Mouse (Mus musculus): Measurements from ENCODE around the gene Rsrc1. TPM values are rescaled to one million over a fixed set of nuclear protein-coding genes. Genes with fewer than 3 reads are reported as not detected.
"Not testable (repeated sequence)": the region's sequence is repeated elsewhere in the genome, so short reads cannot be mapped to it uniquely, and the experiment has no call there.

Rsrc1 gene
- polyA plus RNA-seq, 1 experiment = 24.0 TPM

DNA sequence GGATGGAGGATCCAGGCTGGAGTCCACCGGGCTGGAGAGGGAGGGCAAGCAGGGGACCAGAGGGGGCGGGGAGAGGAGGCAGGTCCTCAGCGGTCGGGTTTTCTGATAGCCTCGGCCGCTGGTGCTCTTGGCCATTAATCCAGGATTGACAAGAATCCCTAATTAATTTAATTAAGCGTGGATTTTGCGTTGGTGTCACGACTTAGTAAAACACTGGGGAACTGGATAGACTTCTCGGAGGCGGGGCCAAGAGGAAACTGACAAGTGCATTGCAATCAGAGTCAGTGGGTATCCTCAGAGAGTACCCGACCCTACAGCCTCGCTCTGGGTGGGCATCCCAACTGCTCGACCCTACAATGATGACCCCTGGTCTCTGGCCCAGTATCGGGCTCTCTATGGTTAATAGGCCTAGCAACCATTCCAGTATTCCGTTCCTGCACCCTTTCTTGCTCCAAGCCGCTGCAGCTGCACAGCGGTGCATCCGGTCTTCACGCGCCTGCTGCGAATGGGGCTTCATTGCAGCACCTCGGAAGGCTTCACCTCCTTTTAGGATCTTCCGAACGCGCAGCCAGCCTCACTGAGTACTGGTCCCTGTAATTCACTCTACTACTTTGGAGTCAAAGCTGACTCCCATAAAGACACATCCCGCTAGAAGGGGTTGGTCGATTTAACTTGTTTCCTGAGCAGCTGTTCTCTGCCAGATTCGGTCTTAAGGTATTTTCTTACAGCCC, 1.2 kb downstream of the Rsrc1 start:
- no peak for DNase-seq (ENCODE audit: extremely low spot score in 1 of 2, low spot score in 1 of 2)

DNA sequence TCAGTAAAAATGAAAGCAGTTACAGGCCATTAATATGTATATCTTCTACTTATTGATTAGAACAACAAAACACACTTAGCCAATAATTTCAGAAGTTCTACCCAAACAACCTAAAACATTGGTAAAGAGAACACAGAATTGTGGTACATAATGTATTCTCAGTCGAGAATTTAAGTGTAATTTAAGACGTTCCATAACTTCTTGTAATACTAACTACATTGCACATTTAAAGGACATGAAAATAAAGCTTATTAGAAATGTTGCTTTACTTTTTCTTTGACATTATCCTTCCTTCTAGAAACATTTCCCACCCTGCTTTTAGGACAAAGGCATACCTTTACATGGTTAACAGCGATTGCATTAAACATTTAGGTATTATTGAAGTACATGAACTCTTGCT, 2.3 kb downstream of the Rsrc1 start:
- no peak for DNase-seq (ENCODE audit: extremely low spot score in 1 of 2, low spot score in 1 of 2)

DNA sequence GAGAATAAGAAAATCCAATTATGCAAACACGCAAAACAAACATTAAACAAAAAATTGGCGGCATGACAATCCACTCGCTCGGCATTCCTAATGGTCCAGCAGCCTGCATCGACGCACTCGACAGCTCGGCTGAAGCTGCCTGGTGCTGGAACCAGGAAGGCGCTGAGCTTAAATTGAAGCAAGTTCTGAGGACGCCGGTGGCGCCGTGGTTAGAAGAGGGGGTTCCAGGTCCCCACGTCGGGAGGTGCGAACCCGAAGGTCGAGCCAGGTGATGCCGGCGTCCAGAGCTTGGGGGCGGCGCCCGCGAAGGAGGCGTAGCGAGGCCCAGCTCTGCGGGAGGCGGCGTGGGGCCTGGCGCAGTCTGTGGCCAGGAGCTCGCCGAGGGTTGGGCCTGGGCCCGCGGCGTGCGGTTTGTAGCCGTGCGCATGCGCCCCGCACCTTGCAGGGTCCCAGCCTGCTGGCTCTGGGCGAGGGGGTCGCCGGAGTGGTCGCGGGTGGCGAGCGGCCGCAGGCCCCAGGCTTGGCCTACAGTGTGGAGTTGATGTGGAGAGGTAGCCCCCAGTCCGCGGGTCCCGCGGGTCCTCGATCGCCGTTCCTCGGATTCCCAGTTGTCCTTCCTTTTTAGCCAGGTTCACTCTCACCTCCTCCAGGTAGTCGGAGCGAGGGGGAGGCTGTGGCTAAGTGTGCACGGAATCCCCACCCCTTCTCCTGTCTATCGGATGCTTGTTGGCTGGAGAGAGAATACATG, 4.5 kb downstream of the Rsrc1 start:
- peak; percentile 53 to 75 for DNase-seq (ENCODE audit: extremely low spot score in 1 of 2, low spot score in 1 of 2)

- no peak for DNase-seq (ENCODE audit: extremely low spot score in 1 of 2, low spot score in 1 of 2)
Measured at GRCm38 (mm10) chr3:66986287-66986560, 5.0 kb downstream of the Rsrc1 start.

DNA sequence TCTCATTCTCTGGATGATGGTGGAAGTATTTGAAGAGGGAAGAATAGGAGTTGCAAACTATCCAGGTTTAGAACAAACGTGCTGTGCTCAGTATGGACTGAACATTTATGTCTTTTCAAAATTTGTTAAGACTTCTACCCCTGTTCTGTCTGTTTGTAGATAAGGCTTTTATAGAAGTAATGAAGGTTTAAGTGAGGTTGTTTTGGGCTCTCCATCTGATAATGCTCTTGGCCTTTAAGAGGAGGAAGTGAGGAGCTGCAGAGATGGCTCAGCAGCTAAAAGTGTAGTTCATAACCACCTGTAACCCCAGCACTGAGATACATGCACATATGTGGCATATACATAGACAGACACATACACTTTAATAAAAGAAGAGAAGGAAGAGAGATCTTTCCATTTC, 15.6 kb downstream of the Rsrc1 start:
- DNase-seq (ENCODE audit: extremely low spot score in 1 of 2, low spot score in 1 of 2) = no peak

DNA sequence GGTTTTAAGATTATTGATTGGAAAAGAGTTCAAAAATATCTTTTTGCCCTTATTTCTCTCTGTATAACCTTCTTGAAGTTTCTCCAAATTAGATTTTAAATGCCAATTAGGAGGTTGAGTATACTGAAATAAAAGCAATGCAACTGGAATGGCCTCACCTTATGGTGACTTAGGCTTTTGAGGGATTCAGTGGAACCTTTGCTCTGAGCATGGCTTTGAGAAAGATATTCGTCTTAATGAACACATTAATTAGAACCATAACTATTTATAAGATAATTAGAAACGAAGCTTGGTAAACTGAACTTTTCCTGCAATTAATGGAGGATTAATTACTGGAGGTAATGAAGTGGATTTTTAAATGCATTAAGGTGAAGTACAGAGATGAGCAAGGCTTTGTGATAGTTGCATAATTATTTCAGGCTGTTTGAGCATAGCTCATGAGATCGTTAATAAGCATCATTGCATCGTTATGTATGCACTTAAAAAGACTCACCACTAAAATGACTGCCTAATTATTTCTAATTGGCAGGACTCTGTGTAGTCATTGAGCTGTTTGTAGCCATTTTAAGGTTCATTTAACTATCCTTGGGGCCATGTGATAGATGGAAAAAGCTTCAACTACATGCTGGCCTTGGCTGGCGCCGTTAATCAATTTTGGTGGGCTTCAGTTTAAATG, 55.3 kb downstream of the Rsrc1 start:
- no peak for DNase-seq (ENCODE audit: extremely low spot score in 1 of 2, low spot score in 1 of 2)

DNA sequence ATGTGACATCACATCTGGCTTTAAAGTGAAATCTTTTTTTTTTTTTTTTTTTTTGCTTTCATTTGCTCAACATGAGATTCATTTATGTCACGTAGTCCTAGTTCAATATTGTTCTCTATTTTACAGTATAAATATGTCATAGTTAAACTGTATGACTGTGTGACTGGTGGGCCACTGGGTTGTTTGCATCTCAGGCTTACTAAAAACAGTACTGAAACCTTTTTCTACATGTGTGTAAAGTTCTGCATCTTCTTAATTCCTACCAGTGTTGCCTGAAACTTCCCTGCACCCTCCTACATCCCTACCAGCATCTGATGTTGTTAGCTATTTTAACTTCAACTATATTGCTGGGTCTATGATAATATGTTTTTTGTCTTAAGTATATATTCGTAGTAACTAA, 78.6 kb downstream of the Rsrc1 start:
- no peak for DNase-seq (ENCODE audit: extremely low spot score in 1 of 2, low spot score in 1 of 2)

DNA sequence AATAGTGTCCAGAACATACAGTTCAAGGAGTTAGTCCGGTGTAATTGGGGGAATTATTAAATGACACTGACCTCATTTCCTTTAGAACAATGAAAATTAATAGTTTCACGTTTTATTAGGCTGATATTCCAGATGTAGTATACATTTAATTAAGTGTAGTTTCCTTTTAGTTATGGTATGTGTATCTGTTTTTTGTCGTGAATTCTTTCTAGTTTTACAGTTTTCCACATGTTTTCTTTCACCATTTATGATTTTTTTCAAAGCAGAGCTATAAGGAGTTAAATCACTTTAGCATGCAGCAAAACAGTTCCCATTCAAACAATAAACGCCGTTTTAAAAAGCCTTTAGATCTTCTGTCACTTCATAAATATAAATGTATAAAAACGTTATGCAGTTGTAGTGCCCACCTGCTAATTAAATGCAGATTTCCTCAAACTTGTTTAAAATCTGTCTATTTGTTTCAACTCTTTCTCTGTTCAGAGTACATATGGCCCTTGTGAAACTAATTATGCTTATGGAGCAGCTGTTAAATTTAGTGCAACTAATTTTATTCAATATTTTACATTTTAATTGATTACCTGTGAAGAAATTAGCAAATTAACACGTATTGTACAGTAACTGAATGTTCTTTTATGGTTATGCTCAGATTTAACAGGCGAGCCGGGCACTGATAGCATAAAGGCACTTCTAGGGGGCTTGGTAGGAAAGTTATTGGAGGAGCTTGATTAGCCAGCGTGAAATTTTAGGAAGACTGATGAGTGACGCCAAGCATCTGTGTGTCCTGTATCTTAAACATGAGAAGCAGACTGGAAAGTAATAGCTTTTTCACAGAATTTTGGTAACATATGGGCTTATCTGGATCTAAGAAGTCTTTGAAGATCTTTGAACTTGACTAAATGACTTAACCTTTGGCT, 89.6 kb downstream of the Rsrc1 start:
- no peak for DNase-seq (ENCODE audit: extremely low spot score in 1 of 2, low spot score in 1 of 2)

DNA sequence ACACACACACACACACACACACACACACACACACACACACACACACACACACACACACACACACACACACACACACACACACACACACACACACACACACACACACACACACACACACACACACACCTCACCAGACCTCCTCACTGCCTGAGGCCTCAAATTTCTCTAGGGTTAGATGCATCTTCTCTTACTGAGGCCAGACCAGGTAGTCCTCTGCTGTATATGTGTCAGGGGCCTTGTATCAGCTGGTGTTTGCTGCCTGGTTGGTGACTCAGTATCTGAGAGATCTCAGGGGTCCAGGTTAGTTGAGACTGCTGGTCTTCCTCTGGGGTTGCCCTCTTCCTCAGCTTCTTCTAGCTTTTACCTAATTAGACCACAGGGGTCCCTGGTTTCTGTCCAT, 92.5 kb downstream of the Rsrc1 start:
- DNase-seq (ENCODE audit: extremely low spot score in 1 of 2, low spot score in 1 of 2) = not testable (repeated sequence)

DNA sequence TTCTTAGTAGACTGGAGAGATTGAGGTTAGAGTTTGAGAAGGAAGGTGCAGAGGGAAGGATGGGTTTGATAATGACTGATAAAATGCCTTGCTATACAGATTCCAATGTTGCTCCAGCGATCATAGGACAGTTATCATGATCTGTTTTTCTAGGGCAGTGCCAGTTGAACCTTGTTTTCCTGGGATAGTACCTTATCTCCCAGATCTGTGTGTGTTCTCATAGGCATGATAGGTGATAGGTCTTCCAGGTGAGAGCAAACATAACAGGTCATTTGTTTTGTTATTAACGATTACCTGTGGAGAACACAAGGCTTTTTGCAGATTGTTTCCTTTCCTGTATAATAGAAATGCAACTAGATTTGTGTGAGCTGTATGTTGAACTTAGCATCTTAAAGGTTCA, 94.3 kb downstream of the Rsrc1 start:
- DNase-seq (ENCODE audit: extremely low spot score in 1 of 2, low spot score in 1 of 2) = no peak

DNA sequence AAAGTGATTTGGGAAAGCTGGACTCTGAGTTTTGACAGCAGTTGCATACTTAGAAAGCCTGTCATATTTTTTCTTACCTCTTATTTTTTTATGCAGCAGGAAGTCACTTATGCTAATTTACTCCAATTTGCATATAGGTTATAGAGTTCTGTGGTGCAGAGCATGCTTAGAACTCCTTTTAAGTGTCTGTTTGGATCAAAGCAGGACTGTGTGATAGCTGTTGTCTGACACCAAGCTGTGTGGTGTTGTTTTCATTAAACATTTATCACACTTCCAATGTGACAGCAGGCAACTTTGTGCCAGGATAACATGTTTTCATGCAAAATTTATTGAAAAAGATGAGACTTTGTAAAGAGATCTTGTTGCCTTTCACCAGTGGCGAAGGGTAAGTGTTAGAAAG, 103.6 kb downstream of the Rsrc1 start:
- no peak for DNase-seq (ENCODE audit: extremely low spot score in 1 of 2, low spot score in 1 of 2)

DNA sequence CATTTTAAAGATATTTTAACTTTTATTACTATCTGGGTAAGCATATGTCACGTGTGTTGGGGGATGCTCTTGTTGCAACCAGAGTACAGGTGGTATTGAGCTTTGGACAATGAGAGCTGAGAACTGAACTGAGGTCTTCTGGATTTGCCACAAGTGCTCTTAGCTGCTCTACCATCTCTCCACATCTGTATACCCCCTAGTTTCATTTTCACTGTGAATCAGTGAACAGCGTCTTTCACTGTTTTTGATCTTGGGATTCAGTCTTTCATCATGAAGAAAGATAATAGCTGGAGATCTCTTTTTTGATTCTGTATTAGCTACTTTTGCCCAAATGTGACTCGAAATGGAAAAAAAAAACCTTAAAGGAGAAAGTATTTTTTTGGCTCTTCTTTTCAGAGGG, 127.2 kb downstream of the Rsrc1 start:
- DNase-seq (ENCODE audit: extremely low spot score in 1 of 2, low spot score in 1 of 2) = no peak

GRCm38 (mm10) chr3:67116317-67116716, 135.1 kb downstream of the Rsrc1 start:
- DNase-seq (ENCODE audit: extremely low spot score in 1 of 2, low spot score in 1 of 2) = no peak

- no peak for DNase-seq (ENCODE audit: extremely low spot score in 1 of 2, low spot score in 1 of 2)
Measured at GRCm38 (mm10) chr3:67132521-67132920, 151.3 kb downstream of the Rsrc1 start.

GRCm38 (mm10) chr3:67135749-67136375, 154.7 kb downstream of the Rsrc1 start:
- no peak for DNase-seq (ENCODE audit: extremely low spot score in 1 of 2, low spot score in 1 of 2)

- no peak for DNase-seq (ENCODE audit: extremely low spot score in 1 of 2, low spot score in 1 of 2)
Measured at GRCm38 (mm10) chr3:67144952-67145351, 163.8 kb downstream of the Rsrc1 start.

DNA sequence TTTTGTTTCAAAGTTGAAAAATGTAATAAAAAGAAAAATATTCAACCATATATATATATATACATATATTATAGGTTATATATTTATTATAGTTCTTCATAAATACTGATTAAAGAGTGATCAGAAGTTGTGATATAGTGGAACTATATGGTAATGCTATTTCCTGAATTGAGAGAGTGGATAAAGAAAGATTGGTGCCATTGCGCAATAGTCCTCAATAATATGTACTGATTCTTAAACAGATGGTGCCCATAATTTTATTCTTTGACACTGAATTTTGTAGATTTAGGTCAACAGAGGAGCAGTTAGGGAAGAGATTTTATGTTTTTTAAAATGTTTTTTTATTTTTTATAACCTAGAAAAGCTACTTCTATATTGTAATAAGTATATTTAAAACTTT, 165.1 kb downstream of the Rsrc1 start:
- no peak for DNase-seq (ENCODE audit: extremely low spot score in 1 of 2, low spot score in 1 of 2)

DNA sequence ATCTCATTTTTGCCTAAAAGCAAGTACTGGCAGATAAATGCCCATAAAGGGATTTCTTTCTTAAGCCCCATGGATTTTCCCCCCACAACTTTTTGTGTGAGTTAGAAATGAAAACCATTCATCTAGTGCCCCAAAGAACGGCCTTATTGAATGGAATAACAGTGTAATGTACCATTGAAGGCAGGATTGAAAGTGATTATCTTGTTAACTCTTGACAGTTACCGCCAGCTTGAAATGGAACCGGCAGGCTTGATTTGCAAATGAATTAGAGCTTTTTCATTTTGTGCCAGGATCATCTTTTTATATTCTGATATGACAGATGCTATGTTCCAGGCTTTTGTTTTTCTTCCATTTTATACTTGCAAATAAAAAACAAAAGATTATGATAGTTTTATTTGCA, 166.1 kb downstream of the Rsrc1 start:
- DNase-seq (ENCODE audit: extremely low spot score in 1 of 2, low spot score in 1 of 2) = no peak

DNA sequence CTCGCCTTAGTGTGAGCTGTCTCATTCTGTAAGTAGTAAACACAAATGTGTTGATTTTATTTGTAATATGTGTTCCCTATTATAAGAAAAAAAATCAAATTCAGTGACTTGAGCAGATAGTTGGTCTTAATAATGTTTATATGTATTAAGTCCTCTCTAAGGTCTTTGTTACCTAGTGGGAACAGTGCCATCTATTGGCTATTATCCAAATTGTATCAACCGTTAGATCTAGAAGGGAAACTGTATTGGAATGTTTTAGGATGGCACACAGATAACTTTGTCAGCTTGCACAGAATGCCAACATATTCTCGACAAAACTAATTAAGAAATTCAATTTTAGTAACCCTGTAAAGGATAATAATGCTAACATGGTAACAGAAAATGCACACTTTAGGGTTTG, 216.0 kb downstream of the Rsrc1 start:
- peak in 1 of 2 experiments; percentile 33 for DNase-seq (ENCODE audit: extremely low spot score in 1 of 2, low spot score in 1 of 2)

DNA sequence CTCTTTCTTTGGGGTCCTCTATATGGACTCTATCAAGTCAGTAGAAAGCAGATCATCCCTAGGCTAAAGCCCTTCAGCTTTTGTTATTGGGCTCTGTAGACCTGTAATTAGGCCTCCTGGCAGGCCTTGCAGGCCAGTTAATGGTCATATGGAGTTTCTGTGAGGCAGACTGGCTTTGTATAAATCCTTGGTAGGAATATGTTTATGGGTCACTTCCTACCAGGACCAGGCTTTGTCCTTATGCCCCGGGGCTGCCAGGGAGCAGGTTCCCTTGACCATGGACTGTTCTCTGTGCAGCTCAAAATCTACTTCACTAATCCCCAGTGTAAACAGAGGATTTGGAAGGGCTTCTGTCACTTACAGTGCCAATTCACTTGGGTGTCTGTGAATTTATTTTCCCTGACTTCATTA, 231.9 kb downstream of the Rsrc1 start:
- DNase-seq (ENCODE audit: extremely low spot score in 1 of 2, low spot score in 1 of 2) = no peak
